Mouse (Mus musculus) heart, adult 2 months (tissue): ENCODE data around the gene Dnajb5.

Source experiments
- CTCF ChIP-seq: fragments of 200-600 bp; IDR thresholded peaks from 2 replicates; pipeline ENCODE4 v1.8.1; 2022; ENCODE audit warnings: antibody characterized with exemption, mild to moderate bottlenecking, moderate library complexity
- EP300 ChIP-seq: fragments of 200-500 bp; IDR thresholded peaks from 2 replicates; pipeline ENCODE4 v1.6.1; 2011; ENCODE audit warnings: low read depth, low read length, control low read depth; ENCODE audit not compliant: insufficient read depth
- POLR2A ChIP-seq: fragments of 200-500 bp; IDR thresholded peaks from 2 replicates; pipeline ENCODE4 v1.6.1; 2011; ENCODE audit warnings: mild to moderate bottlenecking, low read depth, low read length, control low read depth; ENCODE audit not compliant: insufficient read depth

- TF ChIP-seq EP300, result no peak
- no peak for TF ChIP-seq POLR2A
- TF ChIP-seq CTCF, result no peak
These were observed 33.6 kb upstream of the Dnajb5 start for GRCm38 (mm10) chr4:42915966-42916365.
